Mouse (Mus musculus) heart, postnatal 0 days (tissue): Measurements from ENCODE around the gene Tbx19. TPM values are rescaled to one million over a fixed set of nuclear protein-coding genes. Genes with fewer than 3 reads are reported as not detected.

Experiments used
- ATAC-seq: fragments of 200-750 bp; cut with Nextera tagmentation; 2 replicates; pipeline ENCODE4 v1.8.0; 2017; ENCODE audit warnings: low read depth, moderate number of reproducible peaks, moderate library complexity; ENCODE audit not compliant: insufficient read depth
- DNase-seq: peaks from one replicate; pipeline ENCODE4 v3.0.0-alpha.2; 2016; ENCODE audit warnings: low spot score
- H3K27ac ChIP-seq: fragments of 300-500 bp; sonication (generic); 2 replicates; pipeline ENCODE4 v1.5.1; 2014; ENCODE audit warnings: low read depth, mild to moderate bottlenecking
- H3K27me3 ChIP-seq: fragments of 300-500 bp; sonication (generic); 2 replicates; pipeline ENCODE4 v1.6.1; 2014; ENCODE audit warnings: low read length, mixed read lengths; ENCODE audit not compliant: control insufficient read depth, insufficient read depth
- H3K36me3 ChIP-seq: fragments of 300-500 bp; sonication (generic); replicated peaks from 2 replicates; pipeline ENCODE4 v1.6.1; 2014; ENCODE audit warnings: low read length, mixed read lengths; ENCODE audit not compliant: control insufficient read depth, insufficient read depth
- H3K4me1 ChIP-seq: fragments of 300-500 bp; sonication (generic); 2 replicates; pipeline ENCODE4 v1.6.1; 2014; ENCODE audit warnings: antibody characterized with exemption; ENCODE audit not compliant: control insufficient read depth, insufficient read depth
- H3K4me2 ChIP-seq: fragments of 300-500 bp; sonication (generic); 2 replicates; pipeline ENCODE4 v1.6.1; 2014; ENCODE audit warnings: low read depth, mild to moderate bottlenecking, low read length, moderate library complexity
- H3K4me3 ChIP-seq: fragments of 300-500 bp; sonication (generic); 2 replicates; pipeline ENCODE4 v1.5.1; 2014; ENCODE audit warnings: low read depth, low read length
- H3K9ac ChIP-seq: fragments of 300-500 bp; sonication (generic); replicated peaks from 2 replicates; pipeline ENCODE4 v1.6.1; 2014; ENCODE audit warnings: low read depth, low read length, mixed read lengths
- H3K9me3 ChIP-seq: fragments of 300-500 bp; sonication (generic); replicated peaks from 2 replicates; pipeline ENCODE4 v1.6.1; 2016; ENCODE audit warnings: low read length; ENCODE audit not compliant: control insufficient read depth
- CTCF ChIP-seq: IDR thresholded peaks from 2 replicates; pipeline ENCODE4 v1.5.1; 2016; ENCODE audit warnings: antibody characterized with exemption, control low read depth, low read depth
- EP300 ChIP-seq: IDR thresholded peaks from 2 replicates; pipeline ENCODE4 v1.6.1; 2016; ENCODE audit warnings: antibody characterized with exemption, low read depth
- WGBS: fragments of 180-500 bp; shearing (Covaris S2); extraction: QIAGEN DNeasy Blood & Tissue Kit; methylation state at CpG from one replicate; pipeline ENCODE4 v1.1.7; 2014; 5-methylcytosine and 5-hydroxymethylcytosine counted together
- polyA plus RNA-seq: library from polyadenylated mRNA; unstranded; fragments of >200 nt; fragmentation: Nextera tagmentation; extraction: Ambion mirVana; gene quantifications from 2 replicates; pipeline ENCODE4 v1.2.1, GENCODE M21; 2015
- total RNA-seq: library from RNA; depleted of rRNA; stranded (reverse); fragments of >200 nt; gene quantifications from 2 replicates; pipeline ENCODE4 v1.2.3, GENCODE M21; 2014; ENCODE audit warnings: low replicate concordance

Tbx19 gene
- total and polyA plus RNA-seq, 2 experiments from 2014 or later: not detected

- Histone ChIP-seq H3K9ac (no peak overlapping the region), H3K27ac (no peak overlapping the region), H3K4me2 (no peak overlapping the region), H3K27me3 (no peaks in the 10 kb centered on the region), H3K36me3 (no peaks in the 10 kb centered on the region), H3K4me3 (no peak overlapping the region), H3K4me1 (no peaks in the 10 kb centered on the region), H3K9me3 (no peaks in the 10 kb centered on the region)
- ATAC-seq (no peak), DNase-seq (no peak)
- WGBS: 79% methylated on average over 7 of the region's 8 CpGs
- no peak for TF ChIP-seq EP300
- TF ChIP-seq CTCF: no peak
Observed at GRCm38 (mm10) chr1:165171277-165171676, 10.7 kb upstream of the Tbx19 start.

DNA sequence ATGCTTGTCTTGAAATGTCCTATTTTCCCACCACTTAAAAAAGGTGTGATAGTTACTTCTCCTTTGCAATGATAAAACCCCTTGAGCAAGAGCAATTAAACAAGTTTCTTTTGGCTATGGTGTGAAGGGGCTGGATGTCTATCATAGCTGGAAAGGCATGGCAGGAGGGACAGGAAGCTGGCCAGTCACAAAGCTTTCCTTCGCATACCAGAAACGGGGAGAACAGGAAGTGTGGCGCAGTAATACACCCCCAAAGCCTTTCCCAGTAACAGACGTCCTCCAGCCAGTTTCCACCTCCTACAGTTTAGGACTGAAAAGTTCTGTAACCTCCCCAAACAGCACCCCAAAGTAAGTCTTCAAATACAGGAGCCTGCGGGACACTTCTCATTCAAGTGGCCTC, 9.6 kb upstream of the Tbx19 start:
- H3K27me3 ChIP-seq: no peaks in the 10 kb centered on the region
- H3K4me3 ChIP-seq: no peak overlapping the region
- H3K9ac ChIP-seq: no peak overlapping the region
- H3K9me3 ChIP-seq: 0 out of 2 replicates have a peak, but pooled peaks cover 3% of the 10 kb centered on the region
- H3K27ac ChIP-seq: no peak overlapping the region
- DNase-seq (no peak), ATAC-seq (no peak)
- H3K4me1 ChIP-seq: no peaks in the 10 kb centered on the region
- WGBS: 58% methylated on average over 5 of the region's 5 CpGs
- H3K36me3 ChIP-seq: no peaks in the 10 kb centered on the region
- TF ChIP-seq EP300: no peak
- no peak for TF ChIP-seq CTCF
- H3K4me2 ChIP-seq: no peak overlapping the region

DNA sequence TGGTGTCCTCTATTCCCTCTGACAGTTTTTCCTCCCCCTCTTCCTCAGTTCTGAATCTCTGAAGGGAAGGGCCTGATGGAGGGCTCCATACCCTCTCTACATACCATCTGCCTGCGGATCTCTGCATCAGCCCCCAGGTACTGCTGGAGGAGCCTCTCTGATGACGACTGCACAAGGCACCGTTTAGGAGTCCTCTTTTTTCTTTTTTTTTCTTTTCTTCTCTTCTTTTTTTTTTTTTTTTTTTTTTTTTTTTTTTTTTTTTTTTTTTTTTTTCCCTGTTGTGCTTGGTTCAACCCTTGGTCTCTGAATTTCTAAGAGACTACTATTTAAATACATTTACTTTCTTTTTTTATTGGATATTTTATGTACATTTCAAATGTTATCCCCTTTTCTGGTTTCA, 8.9 kb upstream of the Tbx19 start:
- Histone ChIP-seq H3K36me3 (no peaks in the 10 kb centered on the region), H3K4me1 (no peaks in the 10 kb centered on the region), H3K27ac (no peak overlapping the region), H3K4me2 (no peak overlapping the region), H3K9ac (no peak overlapping the region), H3K9me3 (0 out of 2 replicates have a peak, but pooled peaks cover 3% of the 10 kb centered on the region), H3K27me3 (no peaks in the 10 kb centered on the region), H3K4me3 (no peak overlapping the region)
- no peak for TF ChIP-seq CTCF
- TF ChIP-seq EP300: no peak
- DNase-seq (no peak), ATAC-seq (no peak)
- 79% methylated on average over 3 of the region's 3 CpGs for WGBS

DNA sequence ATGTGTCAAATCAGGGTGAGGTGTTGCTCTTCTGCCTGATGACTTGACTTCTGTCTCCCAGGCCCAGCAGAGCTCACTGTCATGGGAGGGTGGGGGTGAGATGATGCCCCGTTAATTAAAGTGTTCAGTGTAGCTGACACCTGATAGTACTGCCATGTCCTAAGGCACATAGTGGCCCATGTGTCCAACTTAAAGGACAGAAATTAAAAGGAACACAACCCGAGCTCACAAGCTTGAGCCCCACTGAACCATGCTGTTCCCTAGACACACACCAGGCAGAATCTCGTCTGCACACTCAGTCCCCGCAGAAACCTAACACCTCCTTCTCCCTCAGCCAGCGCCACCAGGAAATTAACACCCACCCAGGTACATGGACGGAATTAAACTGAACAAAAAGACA, 4.3 kb upstream of the Tbx19 start:
- Histone ChIP-seq H3K4me2 (no peak overlapping the region), H3K4me3 (no peak overlapping the region), H3K27ac (no peak overlapping the region), H3K4me1 (no peaks in the 10 kb centered on the region), H3K9ac (no peak overlapping the region), H3K9me3 (0 out of 2 replicates have a peak, but pooled peaks cover 3% of the 10 kb centered on the region), H3K27me3 (no peaks in the 10 kb centered on the region), H3K36me3 (no peaks in the 10 kb centered on the region)
- no peak for TF ChIP-seq EP300
- no peak for TF ChIP-seq CTCF
- ATAC-seq (no peak), DNase-seq (no peak)
- WGBS: 80% methylated on average over 6 of the region's 6 CpGs

DNA sequence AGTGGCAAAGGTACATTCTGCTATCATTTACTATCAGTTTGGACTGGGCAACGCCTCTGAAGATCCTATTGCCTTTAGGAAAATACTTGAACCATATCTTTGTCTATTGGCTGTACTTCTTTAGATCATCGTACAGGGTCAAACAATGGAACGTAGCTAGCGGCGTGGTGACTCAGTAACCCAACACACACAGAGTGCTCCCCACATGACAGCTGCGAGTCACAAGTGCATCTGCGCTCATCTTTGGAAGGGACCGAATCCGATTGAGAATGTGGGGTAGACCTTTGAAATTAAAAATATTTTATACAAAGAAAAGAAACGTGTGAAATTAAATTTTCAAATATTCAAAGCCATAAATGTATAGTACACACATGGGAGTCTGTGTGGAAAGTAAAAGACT, 1.7 kb downstream of the Tbx19 start:
- Histone ChIP-seq H3K9me3 (no peaks in the 10 kb centered on the region), H3K27ac (no peak overlapping the region), H3K9ac (no peak overlapping the region), H3K36me3 (no peaks in the 10 kb centered on the region), H3K4me3 (no peak overlapping the region), H3K4me2 (no peak overlapping the region), H3K27me3 (no peaks in the 10 kb centered on the region), H3K4me1 (no peaks in the 10 kb centered on the region)
- WGBS: 68% methylated on average over 10 of the region's 10 CpGs
- no peak for ATAC-seq
- TF ChIP-seq EP300 (no peak), CTCF (no peak)
- no peak for DNase-seq

DNA sequence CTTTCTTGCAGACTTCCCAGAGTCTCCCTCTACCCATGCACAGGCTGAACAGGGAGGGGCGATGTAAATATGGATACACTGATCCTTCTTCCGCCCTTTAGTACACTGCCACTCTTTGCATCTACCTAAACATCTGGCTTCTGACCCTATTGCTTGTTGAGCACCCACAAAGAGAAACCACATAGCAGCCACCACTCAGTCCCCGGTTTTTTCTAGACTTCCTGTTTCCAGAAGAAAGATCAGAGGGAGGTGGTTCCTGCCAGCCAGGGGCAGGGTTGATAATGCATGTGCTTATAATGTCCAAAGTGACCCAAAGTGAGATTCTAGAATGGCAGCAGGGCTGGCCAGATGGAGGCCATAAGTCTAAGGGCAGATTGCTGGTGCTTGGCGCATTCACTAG, 6.4 kb downstream of the Tbx19 start:
- Histone ChIP-seq H3K4me3 (no peak overlapping the region), H3K4me2 (no peak overlapping the region), H3K4me1 (no peaks in the 10 kb centered on the region), H3K36me3 (no peaks in the 10 kb centered on the region), H3K9ac (no peak overlapping the region), H3K27ac (no peak overlapping the region), H3K9me3 (no peaks in the 10 kb centered on the region), H3K27me3 (no peaks in the 10 kb centered on the region)
- TF ChIP-seq CTCF (no peak), EP300 (no peak)
- DNase-seq (no peak), ATAC-seq (no peak)
- 68% methylated on average over 4 of the region's 4 CpGs for WGBS
